Mouse (Mus musculus) heart, postnatal 10 days (tissue): ENCODE results near the gene Hoxb4. TPM values are rescaled to one million over a fixed set of nuclear protein-coding genes. Genes with fewer than 3 reads are reported as not detected.

Experiments used
- DNase-seq, 2 experiments: peaks; one replicate each; pipeline ENCODE4 v3.0.0; 2021
- intact Hi-C: fragments of 180-260 bp; cut with DNase I; formaldehyde crosslinking; loops from one replicate; pipeline ENCODE4 v1.15.1; 2025
- total RNA-seq, 2 experiments: library from RNA; stranded (reverse); gene quantifications; 2 replicates each; pipeline ENCODE4 v1.2.3; 2021

Hoxb4 gene
- total RNA-seq = 1 to 10 TPM; 1.1 TPM

DNA sequence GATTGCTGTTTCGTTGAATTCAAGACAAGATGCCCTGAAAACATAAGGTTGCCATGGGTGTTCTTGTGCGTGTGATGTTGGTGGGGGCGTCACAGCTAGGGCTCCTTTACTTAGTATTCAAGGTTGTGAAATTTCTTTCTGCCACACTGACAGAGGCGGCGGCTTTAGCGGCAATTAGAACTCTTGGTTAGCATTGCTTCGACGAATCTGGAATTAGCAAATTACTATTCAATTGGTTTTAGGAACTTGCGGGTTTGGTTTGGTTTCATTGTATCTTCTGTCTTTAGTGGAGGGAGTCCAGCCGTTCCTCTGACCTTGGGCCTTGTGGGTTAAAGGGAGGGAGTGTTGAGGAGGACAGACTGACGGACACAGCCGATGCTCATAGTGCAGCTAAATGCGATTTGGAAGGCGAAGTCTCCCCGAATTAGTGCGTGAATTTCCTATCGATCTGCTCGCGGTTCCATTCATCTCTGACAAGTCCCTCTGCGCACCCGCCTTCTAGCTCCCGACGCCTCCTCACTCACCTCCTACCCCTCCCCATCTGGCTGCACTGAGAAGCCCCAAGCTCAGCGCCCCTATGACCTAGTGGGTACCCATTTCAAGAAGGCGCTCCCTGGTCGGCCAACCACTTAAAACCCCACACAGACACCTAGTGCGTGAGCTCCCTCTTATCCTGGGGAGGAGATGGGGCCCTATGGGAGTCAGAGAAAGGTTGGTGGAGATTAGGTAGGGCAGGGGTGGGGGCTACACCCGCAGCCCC, at the start of gene Hoxb4:
Gene Hoxb4, plus strand, starts transcription at position 660 of the 760 bp plus-strand sequence.
- intact Hi-C loops = no loop called here
- DNase-seq = no peak

DNA sequence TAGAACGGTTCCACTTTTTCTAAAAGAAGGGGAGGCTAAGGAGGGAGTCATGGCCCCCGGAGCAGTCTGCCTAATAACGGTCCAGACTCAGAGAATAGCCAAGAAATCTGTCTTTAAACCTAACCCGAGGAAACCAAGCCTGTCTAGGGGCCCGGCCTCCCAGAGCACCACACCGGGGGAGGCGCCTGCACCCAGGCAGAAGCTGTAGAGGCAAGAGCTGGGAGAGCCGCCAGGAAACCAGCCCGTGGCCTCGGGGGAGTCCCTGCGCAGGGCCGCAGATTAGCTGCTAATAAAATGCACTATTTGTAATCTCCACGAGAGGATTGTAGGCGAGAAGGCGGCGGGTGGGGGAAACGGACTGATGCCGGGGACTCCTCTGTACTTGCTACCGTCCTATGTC, 48.2 kb upstream of the Hoxb4 start:
- intact Hi-C loops = loop anchor here (10.0 kb wide), 1 partner anchor 265 kb away; the partner anchor contains the start of gene Igf2bp1
- DNase-seq = no peak

DNA sequence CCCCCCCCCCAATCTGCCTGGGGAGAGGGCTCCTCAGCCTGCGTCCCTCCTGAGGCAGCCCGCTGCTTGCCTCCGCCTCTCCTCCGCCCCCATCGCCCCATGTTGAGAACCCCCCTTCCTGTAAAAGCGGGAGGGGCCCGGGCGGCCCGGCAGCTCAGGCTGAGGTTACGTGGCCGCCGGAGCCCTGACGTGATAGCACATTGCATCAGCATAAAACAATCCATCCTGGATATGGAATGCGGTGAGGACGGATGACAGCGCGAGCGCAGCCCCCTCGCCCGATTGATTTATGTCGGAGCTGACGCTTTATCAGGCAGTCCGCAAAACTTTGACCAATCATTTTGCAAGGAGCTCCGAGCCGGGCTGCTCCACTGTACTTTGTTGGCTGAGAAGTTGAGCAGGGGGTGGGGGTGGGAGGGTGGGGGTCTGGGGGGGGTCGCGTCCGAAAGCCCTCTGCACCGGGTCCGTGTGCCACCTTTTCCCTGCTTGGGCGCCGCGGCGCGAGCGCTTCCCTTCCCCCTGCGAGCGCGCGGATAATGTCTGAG, 47.0 kb upstream of the Hoxb4 start, which contains the start of gene Hoxb9:
Gene Hoxb9, plus strand, starts transcription at position 462 of the 545 bp plus-strand sequence.
- intact Hi-C loops = loop anchor here (10.0 kb wide), 1 partner anchor 266 kb away; the partner anchor contains the start of gene Igf2bp1
- no peak for DNase-seq

DNA sequence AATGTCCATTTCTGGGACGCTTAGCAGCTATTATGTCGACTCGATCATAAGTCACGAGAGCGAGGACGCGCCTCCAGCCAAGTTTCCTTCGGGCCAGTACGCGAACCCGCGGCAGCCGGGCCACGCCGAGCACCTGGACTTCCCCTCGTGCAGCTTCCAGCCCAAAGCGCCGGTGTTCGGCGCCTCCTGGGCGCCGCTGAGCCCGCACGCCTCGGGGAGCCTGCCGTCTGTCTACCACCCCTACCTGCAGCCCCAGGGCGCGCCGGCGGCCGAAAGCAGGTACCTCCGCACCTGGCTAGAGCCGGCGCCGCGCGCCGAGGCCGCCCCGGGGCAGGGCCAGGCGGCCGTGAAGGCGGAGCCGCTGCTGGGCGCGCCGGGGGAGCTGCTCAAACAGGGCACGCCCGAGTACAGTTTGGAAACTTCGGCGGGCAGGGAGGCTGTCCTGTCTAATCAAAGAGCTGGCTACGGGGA, 46.5 kb upstream of the Hoxb4 start:
- no peak for DNase-seq
- intact Hi-C loops = loop anchor here (10.0 kb wide), 1 partner anchor 267 kb away; the partner anchor contains the start of gene Igf2bp1

DNA sequence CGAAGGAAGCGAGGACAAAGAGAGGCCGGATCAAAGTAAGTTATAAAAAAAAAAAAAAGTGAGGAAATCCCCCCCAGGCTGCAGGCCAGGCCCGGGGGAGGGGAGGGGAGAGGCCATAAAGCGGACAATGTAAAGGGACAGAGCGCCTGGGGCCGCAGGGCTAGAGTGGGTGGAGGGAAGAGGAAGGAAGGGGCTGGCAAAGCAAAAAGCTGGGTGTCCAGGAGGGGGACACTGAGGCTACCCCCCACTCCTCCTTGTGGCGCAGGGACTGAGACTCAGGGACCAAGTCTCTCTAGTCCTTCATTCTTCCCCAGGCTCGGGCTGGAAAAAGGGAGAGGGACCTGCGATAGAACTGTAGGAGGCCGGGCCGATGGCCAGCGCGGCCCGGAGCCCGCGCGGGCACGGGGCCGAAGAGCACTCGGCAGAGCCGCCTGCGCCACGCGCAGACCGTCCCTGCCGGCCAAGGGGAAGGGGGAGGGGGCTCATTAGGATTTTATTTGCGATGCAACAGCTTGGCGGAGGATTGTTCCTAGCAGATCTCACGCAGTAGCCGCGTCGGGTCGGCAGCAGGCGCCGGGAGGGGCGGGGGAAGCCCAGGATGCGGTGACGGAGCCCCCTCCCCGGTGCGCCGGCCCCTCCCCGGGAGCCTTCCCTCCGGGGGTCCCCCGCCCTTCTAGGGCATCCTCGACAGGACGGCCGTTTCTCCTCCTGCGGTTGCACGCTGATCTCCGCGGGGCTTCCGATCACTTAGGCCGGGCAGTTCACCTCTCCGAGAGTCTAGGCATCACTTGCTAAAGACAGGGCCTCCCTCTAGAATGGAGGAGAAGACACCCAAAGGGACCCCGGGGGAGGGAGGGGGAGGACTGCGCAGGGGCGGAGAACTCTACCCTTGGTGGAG, 45.8 kb upstream of the Hoxb4 start:
- DNase-seq = no peak
- intact Hi-C loops = loop anchor here (10.0 kb wide), 1 partner anchor 267 kb away; the partner anchor contains the start of gene Igf2bp1

- intact Hi-C loops = loop anchor here (10.0 kb wide), 1 partner anchor 270 kb away; the partner anchor contains the start of gene Igf2bp1
- no peak for DNase-seq
Observed at GRCm38 (mm10) chr11:96274428-96274827, 43.6 kb upstream of the Hoxb4 start.

GRCm38 (mm10) chr11:96275896-96276295, 42.2 kb upstream of the Hoxb4 start:
- DNase-seq = no peak

GRCm38 (mm10) chr11:96277151-96278044, 40.7 kb upstream of the Hoxb4 start:
- DNase-seq = no peak
- intact Hi-C loops = loop anchor here (1.0 to 10.0 kb wide), 6 partner anchors 17 to 583 kb away; partner anchors contain the start of gene Igf2bp1

More at GRCm38 (mm10) chr11:96275896-96276295, 42.2 kb upstream of the Hoxb4 start:
- intact Hi-C loops = loop anchor here (5.0 to 10.0 kb wide), 2 partner anchors 271 to 396 kb away; partner anchors contain the start of gene Igf2bp1

DNA sequence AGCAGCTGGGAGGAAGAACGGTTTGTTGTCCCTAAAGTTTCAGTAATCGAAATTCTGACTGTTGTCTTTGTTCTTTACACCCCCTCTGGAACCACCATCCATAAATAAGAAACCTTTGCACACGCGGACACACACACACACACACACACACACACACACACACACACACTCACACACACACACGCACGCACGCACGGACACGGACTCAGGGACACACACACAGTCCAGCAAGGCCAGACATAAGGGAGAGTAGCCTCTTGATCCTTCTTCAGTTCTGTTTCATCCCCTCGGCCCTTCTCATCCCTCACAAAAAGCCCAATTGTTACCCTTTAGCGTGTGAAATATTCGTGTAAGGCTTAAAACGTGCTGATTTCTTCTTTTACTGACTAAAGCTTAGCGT, 39.7 kb upstream of the Hoxb4 start:
- DNase-seq = no peak
- intact Hi-C loops = loop anchor here (2.0 to 10.0 kb wide), 5 partner anchors 16 to 582 kb away; partner anchors contain the start of gene Igf2bp1

- intact Hi-C loops = loop anchor here (1.0 to 10.0 kb wide), 6 partner anchors 16 to 582 kb away; partner anchors contain the start of gene Igf2bp1
- DNase-seq = peak; percentile 89 to 90
Observed at GRCm38 (mm10) chr11:96278773-96279172, 39.3 kb upstream of the Hoxb4 start.

DNA sequence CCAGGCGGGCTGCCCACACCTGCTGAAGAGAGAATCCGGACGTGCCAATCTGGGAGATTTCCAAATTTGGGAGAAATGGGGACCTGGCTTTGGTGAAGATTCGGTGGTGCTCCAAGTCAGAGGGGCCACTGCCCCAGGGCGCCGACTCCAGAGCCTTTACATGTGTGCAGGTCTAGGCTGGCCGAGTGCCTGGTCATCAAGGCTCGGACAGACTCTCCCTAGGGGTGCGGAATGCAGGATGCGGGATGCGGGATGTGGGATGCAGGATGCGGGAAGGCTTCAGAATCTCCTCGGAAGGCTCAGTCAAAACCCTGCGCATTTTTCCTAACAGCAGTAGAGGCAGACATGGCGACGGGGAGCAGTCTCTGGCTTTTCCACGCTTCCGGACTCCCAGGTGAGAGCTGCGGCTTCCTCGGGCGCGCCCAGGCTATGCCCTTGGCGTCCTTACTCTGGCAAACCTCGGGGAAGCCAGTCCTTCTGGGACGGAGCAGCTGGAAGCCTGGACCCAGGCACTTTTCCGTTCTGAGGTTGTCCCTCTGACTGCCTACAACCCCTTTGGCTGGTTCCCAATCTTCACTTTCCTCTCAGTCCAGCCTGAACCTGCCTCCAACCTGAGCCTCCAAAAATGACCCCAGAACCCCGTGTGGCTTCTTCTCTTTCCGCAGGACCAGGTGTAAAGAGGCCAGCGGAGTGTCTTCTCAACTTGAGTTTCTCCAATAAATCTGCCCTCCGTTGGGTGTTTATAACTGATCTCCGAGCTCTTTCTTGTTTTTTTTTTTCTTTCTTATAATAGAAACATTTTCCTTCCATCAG, 38.4 kb upstream of the Hoxb4 start:
- intact Hi-C loops = loop anchor here (1.0 to 10.0 kb wide), 6 partner anchors 15 to 581 kb away; partner anchors contain the start of gene Igf2bp1
- DNase-seq = no peak

- intact Hi-C loops = no loop called here
- no peak for DNase-seq
Observed at GRCm38 (mm10) chr11:96280399-96281378, 37.4 kb upstream of the Hoxb4 start.

- intact Hi-C loops = no loop called here
Observed at GRCm38 (mm10) chr11:96281396-96281795, 36.7 kb upstream of the Hoxb4 start.

DNA sequence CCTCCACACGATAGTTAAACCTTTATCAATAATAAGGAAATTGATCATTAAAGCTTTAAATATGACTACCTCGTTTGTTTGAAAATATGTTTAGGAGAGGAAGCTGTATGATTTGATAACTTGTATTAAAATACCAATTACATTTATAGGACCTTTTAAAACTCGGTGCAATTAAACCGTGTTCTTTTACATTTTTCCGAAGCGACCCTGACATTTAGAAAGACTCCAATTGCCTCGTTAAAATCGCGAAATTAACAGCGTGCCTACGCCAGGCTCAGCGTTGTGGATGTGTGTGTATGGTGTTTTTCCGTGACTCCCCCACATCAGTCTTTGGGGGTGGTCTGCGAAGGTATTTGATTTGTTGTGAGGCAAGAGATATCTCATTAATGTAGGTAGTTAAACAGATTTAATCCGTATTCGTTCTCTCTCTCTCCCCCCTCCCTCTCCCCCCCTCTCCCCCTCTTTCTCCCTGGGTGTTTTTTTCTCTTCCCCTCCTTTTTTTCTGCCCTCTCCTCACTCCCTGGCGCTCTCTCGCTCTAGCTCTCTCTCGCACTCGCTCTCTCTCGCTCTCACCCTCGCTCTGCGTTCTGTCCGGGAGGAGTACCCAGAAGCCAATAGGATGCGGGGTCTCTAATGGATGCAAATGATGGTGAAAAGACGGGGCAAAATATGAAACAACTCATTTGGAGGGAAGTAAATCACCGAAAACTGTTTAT, 36.1 kb upstream of the Hoxb4 start, which contains the start of gene Hoxb8:
Gene Hoxb8, plus strand, starts transcription at position 51 of the 716 bp plus-strand sequence.
- DNase-seq = no peak
- intact Hi-C loops = no loop called here

More at GRCm38 (mm10) chr11:96281396-96281795, 36.7 kb upstream of the Hoxb4 start:
- DNase-seq = no peak

- intact Hi-C loops = no loop called here
- no peak for DNase-seq
Observed at GRCm38 (mm10) chr11:96282795-96283430, 35.2 kb upstream of the Hoxb4 start.
